Mouse (Mus musculus): ENCODE measurements around the gene Arhgap10. TPM values are rescaled to one million over a fixed set of nuclear protein-coding genes. Genes with fewer than 3 reads are reported as not detected.

Arhgap10 gene
- polyA plus RNA-seq, 1 experiment from 2014 or later = 24.8 TPM

GRCm38 (mm10) chr8:77355344-77355743 lies 162.4 kb downstream of the Arhgap10 start:
- 75% methylated on average over 5 of the region's 5 CpGs for WGBS
- Histone ChIP-seq H3K4me3 (no peak overlapping the region), H3K36me3 (0 out of 2 replicates have a peak, but pooled peaks cover 5% of the 10 kb centered on the region), H3K9me3 (no peaks in the 10 kb centered on the region), H3K4me2 (replicated peaks) (no peak overlapping the region), H3K27ac (no peak overlapping the region), H3K27me3 (no peaks in the 10 kb centered on the region), H3K4me1 (peaks cover 25% of the 10 kb centered on the region), H3K9ac (no peak overlapping the region)
- ATAC-seq (ENCODE audit: insufficient number of reproducible peaks, insufficient read depth, low FRiP score, low TSS enrichment) = no peak

- H3K4me3 ChIP-seq = no peak overlapping the region
- H3K4me2 ChIP-seq (replicated peaks) = no peak overlapping the region
- H3K27me3 ChIP-seq = no peaks in the 10 kb centered on the region
- ATAC-seq (ENCODE audit: insufficient number of reproducible peaks, insufficient read depth, low FRiP score, low TSS enrichment) = no peak
- 0 out of 2 replicates have a peak, but pooled peaks cover 5% of the 10 kb centered on the region for H3K36me3 ChIP-seq
- H3K4me1 ChIP-seq = peaks cover 31% of the 10 kb centered on the region
- H3K9me3 ChIP-seq = no peaks in the 10 kb centered on the region
- peak overlapping the region; percentile 67; the same call in 1 of the 2 replicates for H3K27ac ChIP-seq
- no peak overlapping the region for H3K9ac ChIP-seq
- 21% methylated on average over 1 of the region's 1 CpGs for WGBS
Observed at GRCm38 (mm10) chr8:77354189-77354588, 163.6 kb downstream of the Arhgap10 start.

- no peak overlapping the region for H3K4me2 ChIP-seq (replicated peaks)
- no peak overlapping the region for H3K4me3 ChIP-seq
- H3K27ac ChIP-seq = peak overlapping the region; percentile 67; the same call in 1 of the 2 replicates
- H3K4me1 ChIP-seq = peaks cover 36% of the 10 kb centered on the region
- no peak overlapping the region for H3K9ac ChIP-seq
- no peak; the same call in 1 of the 2 replicates for ATAC-seq (ENCODE audit: insufficient number of reproducible peaks, insufficient read depth, low FRiP score, low TSS enrichment)
- no peaks in the 10 kb centered on the region for H3K9me3 ChIP-seq
- no peaks in the 10 kb centered on the region for H3K36me3 ChIP-seq
- WGBS = 62% methylated on average over 9 of the region's 9 CpGs
- no peaks in the 10 kb centered on the region for H3K27me3 ChIP-seq
Observed at GRCm38 (mm10) chr8:77351177-77351860, 166.4 kb downstream of the Arhgap10 start.

GRCm38 (mm10) chr8:77350121-77350777 lies 167.5 kb downstream of the Arhgap10 start:
- Histone ChIP-seq H3K9ac (no peak overlapping the region), H3K4me1 (peaks cover 35% of the 10 kb centered on the region), H3K27ac (no peak overlapping the region), H3K9me3 (no peaks in the 10 kb centered on the region), H3K4me2 (replicated peaks) (no peak overlapping the region), H3K27me3 (no peaks in the 10 kb centered on the region), H3K36me3 (no peaks in the 10 kb centered on the region), H3K4me3 (no peak overlapping the region)
- ATAC-seq (ENCODE audit: insufficient number of reproducible peaks, insufficient read depth, low FRiP score, low TSS enrichment) = no peak
- 65% methylated on average over 4 of the region's 4 CpGs for WGBS

- H3K4me3 ChIP-seq = no peak overlapping the region
- no peak for ATAC-seq (ENCODE audit: insufficient number of reproducible peaks, insufficient read depth, low FRiP score, low TSS enrichment)
- H3K27me3 ChIP-seq = no peaks in the 10 kb centered on the region
- no peak overlapping the region for H3K27ac ChIP-seq
- H3K4me1 ChIP-seq = peaks cover 22% of the 10 kb centered on the region
- no peaks in the 10 kb centered on the region for H3K36me3 ChIP-seq
- WGBS = 90% methylated on average over 6 of the region's 6 CpGs
- H3K9ac ChIP-seq = no peak overlapping the region
- no peak overlapping the region for H3K4me2 ChIP-seq (replicated peaks)
- H3K9me3 ChIP-seq = no peaks in the 10 kb centered on the region
Observed at GRCm38 (mm10) chr8:77343916-77344315, 173.8 kb downstream of the Arhgap10 start.

- H3K9ac ChIP-seq = no peak overlapping the region
- no peak overlapping the region for H3K4me3 ChIP-seq
- no peak overlapping the region for H3K4me2 ChIP-seq (replicated peaks)
- peaks cover 22% of the 10 kb centered on the region for H3K4me1 ChIP-seq
- ATAC-seq (ENCODE audit: insufficient number of reproducible peaks, insufficient read depth, low FRiP score, low TSS enrichment) = no peak
- H3K9me3 ChIP-seq = no peaks in the 10 kb centered on the region
- no peaks in the 10 kb centered on the region for H3K36me3 ChIP-seq
- WGBS = 91% methylated on average over 3 of the region's 3 CpGs
- H3K27me3 ChIP-seq = no peaks in the 10 kb centered on the region
- H3K27ac ChIP-seq = no peak overlapping the region
Observed at GRCm38 (mm10) chr8:77343335-77343734, 174.4 kb downstream of the Arhgap10 start.

GRCm38 (mm10) chr8:77342144-77342543 lies 175.6 kb downstream of the Arhgap10 start:
- peak overlapping the region; percentile 77 for H3K27ac ChIP-seq
- H3K4me3 ChIP-seq = no peak overlapping the region
- H3K4me2 ChIP-seq (replicated peaks) = no peak overlapping the region
- no peaks in the 10 kb centered on the region for H3K9me3 ChIP-seq
- WGBS = 69% methylated on average over 4 of the region's 4 CpGs
- no peak for ATAC-seq (ENCODE audit: insufficient number of reproducible peaks, insufficient read depth, low FRiP score, low TSS enrichment)
- no peaks in the 10 kb centered on the region for H3K36me3 ChIP-seq
- no peak overlapping the region for H3K9ac ChIP-seq
- peaks cover 22% of the 10 kb centered on the region for H3K4me1 ChIP-seq
- no peaks in the 10 kb centered on the region for H3K27me3 ChIP-seq

GRCm38 (mm10) chr8:77341329-77341728 lies 176.4 kb downstream of the Arhgap10 start:
- no peaks in the 10 kb centered on the region for H3K36me3 ChIP-seq
- WGBS = 31% methylated on average over 9 of the region's 9 CpGs
- ATAC-seq (ENCODE audit: insufficient number of reproducible peaks, insufficient read depth, low FRiP score, low TSS enrichment) = no peak
- peak overlapping the region; percentile 77 for H3K27ac ChIP-seq
- no peak overlapping the region for H3K4me3 ChIP-seq
- no peaks in the 10 kb centered on the region for H3K9me3 ChIP-seq
- H3K4me2 ChIP-seq (replicated peaks) = peak overlapping the region; percentile 16; the same call in 1 of the 2 replicates
- H3K4me1 ChIP-seq = peaks cover 17% of the 10 kb centered on the region
- no peak overlapping the region for H3K9ac ChIP-seq
- no peaks in the 10 kb centered on the region for H3K27me3 ChIP-seq

GRCm38 (mm10) chr8:77340046-77340747 lies 177.6 kb downstream of the Arhgap10 start:
- WGBS = 84% methylated on average over 6 of the region's 6 CpGs
- H3K4me1 ChIP-seq = peaks cover 17% of the 10 kb centered on the region
- H3K27me3 ChIP-seq = no peaks in the 10 kb centered on the region
- H3K27ac ChIP-seq = peak overlapping the region; percentile 82
- no peak overlapping the region for H3K9ac ChIP-seq
- no peak for ATAC-seq (ENCODE audit: insufficient number of reproducible peaks, insufficient read depth, low FRiP score, low TSS enrichment)
- no peak overlapping the region for H3K4me3 ChIP-seq
- no peaks in the 10 kb centered on the region for H3K9me3 ChIP-seq
- no peak overlapping the region for H3K4me2 ChIP-seq (replicated peaks)
- H3K36me3 ChIP-seq = no peaks in the 10 kb centered on the region

GRCm38 (mm10) chr8:77337272-77337671 lies 180.5 kb downstream of the Arhgap10 start:
- no peak overlapping the region for H3K27ac ChIP-seq
- H3K4me1 ChIP-seq = peaks cover 17% of the 10 kb centered on the region
- H3K9me3 ChIP-seq = no peaks in the 10 kb centered on the region
- H3K36me3 ChIP-seq = no peaks in the 10 kb centered on the region
- peak; percentile 61; the same call in 1 of the 2 replicates for ATAC-seq (ENCODE audit: insufficient number of reproducible peaks, insufficient read depth, low FRiP score, low TSS enrichment)
- no peak overlapping the region for H3K9ac ChIP-seq
- H3K4me3 ChIP-seq = no peak overlapping the region
- 54% methylated on average over 12 of the region's 12 CpGs for WGBS
- no peak overlapping the region for H3K4me2 ChIP-seq (replicated peaks)
- H3K27me3 ChIP-seq = no peaks in the 10 kb centered on the region

GRCm38 (mm10) chr8:77331180-77331579 lies 186.6 kb downstream of the Arhgap10 start:
- no peak overlapping the region for H3K4me3 ChIP-seq
- peaks cover 4% of the 10 kb centered on the region; the same call in 1 of the 2 replicates for H3K4me1 ChIP-seq
- H3K27me3 ChIP-seq = no peaks in the 10 kb centered on the region
- H3K36me3 ChIP-seq = no peaks in the 10 kb centered on the region
- no peak overlapping the region for H3K4me2 ChIP-seq (replicated peaks)
- 85% methylated on average over 12 of the region's 12 CpGs for WGBS
- H3K9ac ChIP-seq = no peak overlapping the region
- H3K27ac ChIP-seq = no peak overlapping the region
- no peaks in the 10 kb centered on the region for H3K9me3 ChIP-seq
- no peak for ATAC-seq (ENCODE audit: insufficient number of reproducible peaks, insufficient read depth, low FRiP score, low TSS enrichment)
